Mouse (Mus musculus): ENCODE data around the gene Tmem151a.

- TF ChIP-seq POLR2A (IDR thresholded peaks at IDR 0.05; ENCODE audit: extremely low read depth, insufficient read depth, low read length), result no peak; the same call in 1 of the 2 replicates
- no peak for TF ChIP-seq CTCF (IDR thresholded peaks at IDR 0.05; ENCODE audit: extremely low read depth, insufficient read depth, low read length)
Observed at GRCm38 (mm10) chr19:5094746-5095417, 9.6 kb upstream of the Tmem151a start.

Measured in cortical plate, adult 2 months (tissue).